Mouse (Mus musculus) brain, embryonic 14.5 days (tissue): ENCODE measurements at regions not wholly inside any gene's neighbourhood (a gene's known extent, or its start where the extent isn't known, plus 50 kb on each side); places are given as distances from the start of the nearest gene placed in this dataset.

ENCODE experiments used
- CTCF ChIP-seq: fragments of 200-500 bp; IDR thresholded peaks from 2 replicates; pipeline ENCODE4 v1.5.1; 2012; ENCODE audit warnings: inconsistent platforms, mild to moderate bottlenecking, moderate library complexity, borderline replicate concordance; ENCODE audit not compliant: insufficient read depth, insufficient read length; ENCODE audit errors: extremely low read depth
- POLR2A ChIP-seq: fragments of 200-500 bp; IDR thresholded peaks from 2 replicates; pipeline ENCODE4 v1.6.1; 2012; ENCODE audit warnings: mild to moderate bottlenecking, inconsistent platforms, borderline replicate concordance; ENCODE audit not compliant: poor library complexity, insufficient read depth, insufficient read length, severe bottlenecking; ENCODE audit errors: extremely low read depth

DNA sequence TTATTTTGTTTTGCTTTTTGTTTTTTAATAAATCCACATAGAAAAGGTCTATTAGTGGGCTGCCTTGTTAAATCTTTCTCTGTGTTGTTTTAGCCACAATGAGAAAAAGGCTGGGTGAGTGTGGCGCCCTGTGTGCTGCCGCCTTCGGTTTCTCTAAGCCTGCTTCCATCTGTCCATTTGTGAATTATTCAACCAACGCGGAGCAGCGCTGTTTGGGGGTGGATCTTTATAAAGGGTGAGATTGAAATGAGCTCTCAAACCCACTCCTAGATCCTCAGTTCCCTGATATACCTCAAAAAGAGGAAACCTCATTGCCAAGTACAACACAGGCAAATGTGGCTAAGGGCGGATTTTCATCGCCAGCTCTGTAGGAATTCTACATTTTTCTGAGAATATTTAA is 74.0 kb upstream of the Arg1 start:
- TF ChIP-seq CTCF (no peak), POLR2A (no peak)
